Mouse (Mus musculus) lung, adult 18-20 months (tissue): ENCODE results near the gene Tubb5.

Source experiments
- DNase-seq, 2 experiments: peaks; one replicate each; pipeline ENCODE4 v3.0.0; 2022; ENCODE audit warnings: mixed read lengths in 2 of 2

Tubb5 gene

GRCm38 (mm10) chr17:35825109-35825850, 12.8 kb downstream of the Tubb5 start:
- DNase-seq: no peak

- DNase-seq: no peak
These were observed 13.7 kb downstream of the Tubb5 start for GRCm38 (mm10) chr17:35824402-35824801.

GRCm38 (mm10) chr17:35822964-35823937, 14.9 kb downstream of the Tubb5 start, which contains the start of gene Flot1:
Gene Flot1 (plus strand): TSS chr17:35823230.
- peak; percentile 91 to 94 for DNase-seq

- no peak for DNase-seq
These were observed 15.5 kb downstream of the Tubb5 start for GRCm38 (mm10) chr17:35822564-35822963.

- DNase-seq: peak; percentile 95 to 97
These were observed 16.4 kb downstream of the Tubb5 start, which contains the start of gene Ier3 for GRCm38 (mm10) chr17:35821439-35822430. Gene Ier3 (plus strand): TSS chr17:35821684.

- DNase-seq: no peak
These were observed 18.0 kb downstream of the Tubb5 start for GRCm38 (mm10) chr17:35820111-35820510.

GRCm38 (mm10) chr17:35817226-35817625, 20.9 kb downstream of the Tubb5 start:
- DNase-seq: no peak

GRCm38 (mm10) chr17:35816686-35817085, 21.4 kb downstream of the Tubb5 start:
- DNase-seq: no peak

GRCm38 (mm10) chr17:35815836-35816235, 22.3 kb downstream of the Tubb5 start:
- DNase-seq: no peak

- DNase-seq: no peak
These were observed 23.4 kb downstream of the Tubb5 start for GRCm38 (mm10) chr17:35814678-35815077.

GRCm38 (mm10) chr17:35813653-35814052, 24.5 kb downstream of the Tubb5 start:
- DNase-seq: no peak

GRCm38 (mm10) chr17:35813245-35813647, 24.9 kb downstream of the Tubb5 start:
- DNase-seq: peak; percentile 98 to 99

GRCm38 (mm10) chr17:35812736-35813135, 25.4 kb downstream of the Tubb5 start:
- DNase-seq: peak in 1 of 2 experiments; percentile 46

- no peak for DNase-seq
These were observed 25.8 kb downstream of the Tubb5 start for GRCm38 (mm10) chr17:35812307-35812706.

GRCm38 (mm10) chr17:35810900-35811648, 27.0 kb downstream of the Tubb5 start:
- no peak for DNase-seq

- no peak for DNase-seq
These were observed 28.7 kb downstream of the Tubb5 start for GRCm38 (mm10) chr17:35809395-35809794.

GRCm38 (mm10) chr17:35808073-35808472, 30.0 kb downstream of the Tubb5 start:
- peak; percentile 83 to 91 for DNase-seq

GRCm38 (mm10) chr17:35803858-35804399, 34.2 kb downstream of the Tubb5 start:
- DNase-seq: peak in 1 of 2 experiments; percentile 34

GRCm38 (mm10) chr17:35803020-35803419, 35.1 kb downstream of the Tubb5 start:
- DNase-seq: peak; percentile 65 to 75

GRCm38 (mm10) chr17:35800905-35801304, 37.2 kb downstream of the Tubb5 start:
- no peak for DNase-seq

- no peak for DNase-seq
These were observed 41.3 kb downstream of the Tubb5 start for GRCm38 (mm10) chr17:35796835-35797234.
